Mouse (Mus musculus) left cerebral cortex, adult 8-10 months (tissue): Measurements from ENCODE around the gene B3gnt3. TPM values are rescaled to one million over a fixed set of nuclear protein-coding genes. Genes with fewer than 3 reads are reported as not detected.

Experiments used
- DNase-seq, 2 experiments: peaks; one replicate each; pipeline ENCODE4 v3.0.0; 2022; ENCODE audit warnings: low spot score in 2 of 2
- total RNA-seq, 4 experiments: library from RNA; stranded (reverse); gene quantifications; 2 replicates each; pipeline ENCODE4 v1.2.4; 2022

The B3gnt3 gene
- total RNA-seq, 4 experiments from 2014 or later = 0.41 to 0.88 (median 0.70) TPM

DNA sequence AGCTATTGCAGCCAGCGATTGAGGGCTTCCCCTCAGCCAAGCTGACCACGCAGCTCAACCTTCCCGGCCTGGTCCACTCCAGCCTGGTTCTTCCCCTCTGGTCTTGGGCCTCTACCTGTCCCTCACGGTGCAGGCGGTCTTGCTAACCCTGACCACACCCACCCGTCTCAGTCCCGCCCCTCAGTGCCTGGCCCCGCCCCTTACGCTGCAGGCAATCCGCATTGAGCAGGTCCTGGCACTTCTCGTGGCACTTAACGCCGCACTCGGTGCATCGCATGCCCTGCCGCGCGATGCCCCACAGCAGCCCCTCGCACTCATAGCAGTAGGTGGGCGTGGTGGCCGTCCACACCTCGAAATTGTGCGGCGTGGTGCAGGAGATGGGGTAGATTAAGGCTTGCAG lies 47.0 kb downstream of the B3gnt3 start:
- DNase-seq = no peak

DNA sequence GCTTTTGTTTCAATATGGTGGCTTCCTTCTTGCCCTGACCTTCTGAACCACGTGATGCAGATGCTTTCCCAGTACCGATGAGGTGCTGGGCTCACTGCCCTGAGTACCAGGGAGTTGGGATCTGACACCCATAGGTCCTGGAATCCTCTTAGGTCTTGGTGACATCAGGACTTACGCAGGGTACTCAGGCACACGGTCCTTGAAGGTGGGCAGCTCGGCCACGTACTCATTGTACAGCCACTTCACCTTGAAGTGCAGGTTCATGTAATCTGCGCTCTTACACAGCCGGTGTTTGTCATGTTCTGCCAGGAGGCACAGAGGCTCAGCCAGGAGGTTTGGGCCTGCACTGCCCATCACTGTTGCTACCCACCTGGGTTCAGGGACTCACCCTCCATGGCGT lies 56.1 kb downstream of the B3gnt3 start:
- DNase-seq = no peak

Other genes with a start within 250 kb of the B3gnt3 start
- gene Abhd8, start 238.1 kb downstream of the B3gnt3 start, total RNA-seq = 100 to 1,000 TPM; 255 to 290 (median 264) TPM
- gene Mrpl34, start 236.8 kb downstream of the B3gnt3 start, total RNA-seq = 10 to 100 TPM; 50.0 to 56.8 (median 53.3) TPM
- 10 to 100 TPM; 59.4 to 75.0 (median 64.0) TPM for gene Dda1, start 232.6 kb downstream of the B3gnt3 start, total RNA-seq
- gene Ano8, start 215.8 kb downstream of the B3gnt3 start, total RNA-seq = 10 to 100 TPM; 51.0 to 61.5 (median 60.0) TPM
- 10 to 100 TPM; 28.0 to 37.8 (median 31.0) TPM for gene Gtpbp3, start 213.7 kb downstream of the B3gnt3 start, total RNA-seq
- gene Plvap, start 190.0 kb downstream of the B3gnt3 start, total RNA-seq = 10 to 100 TPM in 2 of 4 experiments, 1 to 10 TPM in 2; 7.0 to 11.7 (median 9.6) TPM
- not detected for gene Ccdc194, start 176.1 kb downstream of the B3gnt3 start, total RNA-seq
- gene Bst2, start 164.3 kb downstream of the B3gnt3 start, total RNA-seq = 10 to 100 TPM in 1 of 4 experiments, 1 to 10 TPM in 3; 4.1 to 11.8 (median 6.4) TPM
- 10 to 100 TPM; 38.0 to 44.2 (median 39.9) TPM for gene Mvb12a, start 158.9 kb downstream of the B3gnt3 start, total RNA-seq
- under 1 TPM in 2 of 4 experiments, not detected in 2; 0.27 to 0.70 TPM for gene Tmem221, start 142.9 kb downstream of the B3gnt3 start, total RNA-seq
- gene Nxnl1, start 135.2 kb downstream of the B3gnt3 start, total RNA-seq = under 1 TPM in 2 of 4 experiments, not detected in 2; 0.17 to 0.21 TPM
- gene Slc27a1, start 132.9 kb downstream of the B3gnt3 start, total RNA-seq = 100 to 1,000 TPM in 1 of 4 experiments, 10 to 100 TPM in 3; 94.4 to 105 (median 97.5) TPM
- gene Pgls, start 109.6 kb downstream of the B3gnt3 start, total RNA-seq = 10 to 100 TPM; 28.7 to 31.1 (median 29.3) TPM
- 1 to 10 TPM; 1.2 to 3.5 (median 2.3) TPM for gene Fam129c, start 104.1 kb downstream of the B3gnt3 start, total RNA-seq
- gene Colgalt1, start 90.8 kb downstream of the B3gnt3 start, total RNA-seq = 10 to 100 TPM; 38.6 to 51.4 (median 45.8) TPM
- 100 to 1,000 TPM; 237 to 269 (median 246) TPM for gene Unc13a, start 30.0 kb downstream of the B3gnt3 start, total RNA-seq
- 1 to 10 TPM; 4.4 to 7.3 (median 6.1) TPM for gene Jak3, start 25.5 kb downstream of the B3gnt3 start, total RNA-seq
- 1 to 10 TPM; 1.4 to 3.2 (median 2.1) TPM for gene Insl3, start 12.6 kb downstream of the B3gnt3 start, total RNA-seq
- gene Fcho1, start 23.9 kb upstream of the B3gnt3 start, total RNA-seq = 100 to 1,000 TPM; 150 to 181 (median 159) TPM
- gene Zfp709, start 180.2 kb upstream of the B3gnt3 start, total RNA-seq = 10 to 100 TPM in 3 of 4 experiments, 1 to 10 TPM in 1; 9.2 to 14.0 (median 11.0) TPM
- gene Zfp882, start 206.8 kb upstream of the B3gnt3 start, total RNA-seq = 10 to 100 TPM; 10.7 to 15.0 (median 13.4) TPM
- gene Zfp617, start 206.8 kb upstream of the B3gnt3 start, total RNA-seq = 10 to 100 TPM; 27.2 to 38.2 (median 32.1) TPM
- gene Zfp961, start 249.2 kb upstream of the B3gnt3 start, total RNA-seq = 10 to 100 TPM; 13.0 to 23.1 (median 19.1) TPM